Mouse (Mus musculus) limb, embryonic 15.5 days (tissue): ENCODE data around the gene Olfr470. TPM values are rescaled to one million over a fixed set of nuclear protein-coding genes. Genes with fewer than 3 reads are reported as not detected.
"Not testable (repeated sequence)": the region's sequence is repeated elsewhere in the genome, so short reads cannot be mapped to it uniquely, and the experiment has no call there.

Experiments used
- ATAC-seq: fragments of 200-750 bp; cut with Nextera tagmentation; 2 replicates; pipeline ENCODE4 v1.8.0; 2017; ENCODE audit warnings: low read depth, moderate TSS enrichment; ENCODE audit not compliant: insufficient number of reproducible peaks, low FRiP score, low TSS enrichment
- H3K27ac ChIP-seq: fragments of 300-500 bp; sonication (generic); 2 replicates; pipeline ENCODE4 v1.5.1; 2015; ENCODE audit warnings: moderate library complexity, mild to moderate bottlenecking, inconsistent platforms
- H3K27me3 ChIP-seq: fragments of 300-500 bp; sonication (generic); 2 replicates; pipeline ENCODE4 v1.6.1; 2015; ENCODE audit warnings: inconsistent platforms
- H3K36me3 ChIP-seq: fragments of 300-500 bp; sonication (generic); 2 replicates; pipeline ENCODE4 v1.6.1; 2015; ENCODE audit warnings: inconsistent platforms
- H3K4me1 ChIP-seq: fragments of 300-500 bp; sonication (generic); 2 replicates; pipeline ENCODE4 v1.6.1; 2015; ENCODE audit warnings: inconsistent platforms
- H3K4me2 ChIP-seq: fragments of 300-500 bp; sonication (generic); 2 replicates; pipeline ENCODE4 v1.6.1; 2015; ENCODE audit warnings: mild to moderate bottlenecking, inconsistent platforms
- H3K4me3 ChIP-seq: fragments of 300-500 bp; sonication (generic); 2 replicates; pipeline ENCODE4 v1.5.1; 2015; ENCODE audit warnings: mild to moderate bottlenecking, inconsistent platforms
- H3K9ac ChIP-seq: fragments of 300-500 bp; sonication (generic); 2 replicates; pipeline ENCODE4 v1.6.1; 2015; ENCODE audit warnings: inconsistent platforms
- H3K9me3 ChIP-seq: fragments of 300-500 bp; sonication (generic); 2 replicates; pipeline ENCODE4 v1.6.1; 2016; ENCODE audit warnings: inconsistent platforms
- WGBS: fragments of 180-500 bp; shearing (Covaris S2); methylation state at CpG from one replicate; pipeline ENCODE4 v1.1.7; 2015; 5-methylcytosine and 5-hydroxymethylcytosine counted together
- polyA plus RNA-seq: library from polyadenylated mRNA; unstranded; fragments of >200 nt; fragmentation: Nextera tagmentation; extraction: Ambion mirVana; gene quantifications from 2 replicates; pipeline ENCODE4 v1.2.1, GENCODE M21; 2015

The Olfr470 gene
- polyA plus RNA-seq: not detected in 2 replicates

GRCm38 (mm10) chr7:107847390-107847789 is at the start of gene Olfr470:
Olfr470 (minus strand) TSS chr7:107847490.
- H3K27me3 ChIP-seq, H3K9ac ChIP-seq: not testable (repeated sequence)
- WGBS: 87% methylated on average over 1 of the region's 1 CpGs

GRCm38 (mm10) chr7:107841719-107842118 is 5.6 kb downstream of the Olfr470 start:
- WGBS: 74% methylated on average over 1 of the region's 1 CpGs
- ATAC-seq: no peak
- Histone ChIP-seq H3K4me1 (no peaks in the 10 kb centered on the region), H3K27me3 (no peaks in the 10 kb centered on the region), H3K4me3 (no peak overlapping the region), H3K36me3 (no peaks in the 10 kb centered on the region), H3K9ac (no peak overlapping the region), H3K4me2 (no peak overlapping the region), H3K9me3 (no peaks in the 10 kb centered on the region), H3K27ac (no peak overlapping the region)

More at GRCm38 (mm10) chr7:107847390-107847789, at the start of gene Olfr470:
- H3K4me2 ChIP-seq, H3K4me1 ChIP-seq, H3K27ac ChIP-seq, H3K4me3 ChIP-seq, H3K36me3 ChIP-seq, ATAC-seq, H3K9me3 ChIP-seq: not testable (repeated sequence)

DNA sequence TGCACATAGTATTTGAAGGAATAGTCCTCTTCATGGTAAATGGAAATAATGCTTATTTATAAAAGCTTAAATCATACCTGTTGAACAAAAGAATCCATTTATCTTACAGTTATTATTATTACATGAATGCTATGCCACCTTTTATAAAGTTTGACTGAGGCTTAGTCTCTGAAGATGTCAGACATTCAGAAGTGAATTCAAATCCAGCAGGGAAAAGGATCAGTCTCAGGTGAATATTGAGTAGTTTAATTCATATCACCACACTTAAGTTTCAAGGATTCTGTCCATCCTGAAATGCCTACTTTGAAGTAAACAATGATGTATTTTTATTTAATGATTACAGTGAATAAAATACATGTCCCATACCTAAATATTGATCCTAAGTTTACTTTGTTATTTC is 21.8 kb downstream of the Olfr470 start, which contains the start of gene Olfr469:
TSS of gene Olfr469 (minus strand) at position 101 of the 400 bp plus-strand sequence.
- not testable (repeated sequence) for H3K9me3 ChIP-seq, H3K27ac ChIP-seq, H3K4me1 ChIP-seq, H3K9ac ChIP-seq, ATAC-seq, H3K4me3 ChIP-seq, H3K27me3 ChIP-seq, H3K4me2 ChIP-seq, H3K36me3 ChIP-seq

- H3K9me3 ChIP-seq, H3K36me3 ChIP-seq, ATAC-seq, H3K4me3 ChIP-seq, H3K4me2 ChIP-seq, H3K9ac ChIP-seq, H3K27me3 ChIP-seq, H3K27ac ChIP-seq, H3K4me1 ChIP-seq: not testable (repeated sequence)
- 64% methylated on average over 2 of the region's 2 CpGs for WGBS
Measured at GRCm38 (mm10) chr7:107823867-107824266, 23.4 kb downstream of the Olfr470 start.

DNA sequence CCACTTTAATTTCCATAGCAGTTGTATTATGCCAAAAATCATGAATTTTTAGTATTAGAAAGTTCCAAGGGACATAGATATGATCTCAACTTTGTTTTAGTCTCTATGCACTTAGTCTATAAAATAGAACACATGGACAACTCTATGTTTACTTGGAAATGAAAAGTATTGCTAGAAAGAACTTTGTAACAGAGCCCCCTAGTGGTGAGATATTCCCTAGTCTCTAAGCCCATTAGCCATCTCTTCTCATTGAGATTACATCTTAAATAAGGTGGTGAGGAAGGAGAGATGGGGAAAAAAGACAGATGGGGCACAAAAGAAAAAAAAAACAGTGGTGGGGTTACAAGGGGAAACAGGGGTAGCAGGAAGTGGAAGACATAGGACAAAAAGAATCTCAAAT is 27.8 kb downstream of the Olfr470 start:
- no peaks in the 10 kb centered on the region for H3K27me3 ChIP-seq
- H3K9ac ChIP-seq: no peak overlapping the region
- no peaks in the 10 kb centered on the region for H3K4me1 ChIP-seq
- H3K4me2 ChIP-seq: no peak overlapping the region
- no peak overlapping the region for H3K27ac ChIP-seq
- H3K4me3 ChIP-seq: no peak overlapping the region
- H3K9me3 ChIP-seq: no peaks in the 10 kb centered on the region
- H3K36me3 ChIP-seq: no peaks in the 10 kb centered on the region
- ATAC-seq: no peak

DNA sequence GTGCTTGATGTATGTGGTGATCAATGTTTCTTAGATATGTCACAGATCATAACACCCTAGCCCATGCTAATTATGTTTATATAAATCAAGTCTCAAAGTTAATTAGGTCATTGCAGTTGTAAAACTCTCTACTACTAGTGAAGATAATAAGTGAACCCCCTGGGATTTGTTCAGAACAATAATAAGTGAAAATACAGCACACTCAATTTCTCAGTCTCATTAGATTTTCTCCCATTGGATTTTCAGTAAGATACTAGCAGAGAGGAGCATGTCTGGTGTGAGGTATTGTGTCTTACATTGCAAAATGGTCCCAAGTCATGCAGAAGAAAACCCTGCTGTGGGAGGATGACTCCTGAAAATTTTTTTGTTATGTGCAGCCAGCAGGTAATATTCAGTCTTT is 35.3 kb downstream of the Olfr470 start, which contains the start of gene Olfr467:
TSS of gene Olfr467 (plus strand) at position 301 of the 400 bp plus-strand sequence.
- no peak within 1 kb of the TSS for H3K4me3 ChIP-seq
- H3K4me1 ChIP-seq: no peaks in the 10 kb centered on the region
- H3K36me3 ChIP-seq: no peaks in the 10 kb centered on the region
- no peak for ATAC-seq
- no peak within 1 kb of the TSS for H3K27ac ChIP-seq
- no peak within 1 kb of the TSS for H3K9ac ChIP-seq
- H3K27me3 ChIP-seq: no peaks in the 10 kb centered on the region
- no peak within 1 kb of the TSS for H3K4me2 ChIP-seq
- no peaks in the 10 kb centered on the region for H3K9me3 ChIP-seq

GRCm38 (mm10) chr7:107802138-107802537 is 45.2 kb downstream of the Olfr470 start:
- no peak overlapping the region for H3K4me3 ChIP-seq
- H3K9ac ChIP-seq: no peak overlapping the region
- peaks cover 2% of the 10 kb centered on the region; the same call in 1 of the 2 replicates for H3K4me1 ChIP-seq
- H3K36me3 ChIP-seq: no peaks in the 10 kb centered on the region
- WGBS: 33% methylated on average over 3 of the region's 3 CpGs
- ATAC-seq: no peak
- no peaks in the 10 kb centered on the region for H3K9me3 ChIP-seq
- H3K27ac ChIP-seq: peak overlapping the region; percentile 35; the same call in 1 of the 2 replicates
- H3K27me3 ChIP-seq: no peaks in the 10 kb centered on the region
- H3K4me2 ChIP-seq: no peak overlapping the region

GRCm38 (mm10) chr7:107801108-107801507 is 46.2 kb downstream of the Olfr470 start, which contains the start of gene Ovch2:
Ovch2 (minus strand) TSS chr7:107801208.
- ATAC-seq: no peak
- peak within 1 kb of the TSS; percentile 35; the same call in 1 of the 2 replicates for H3K27ac ChIP-seq
- H3K36me3 ChIP-seq: no peaks in the 10 kb centered on the region
- H3K4me3 ChIP-seq: no peak within 1 kb of the TSS
- H3K27me3 ChIP-seq: no peaks in the 10 kb centered on the region
- WGBS: 87% methylated on average over 2 of the region's 2 CpGs
- peaks cover 2% of the 10 kb centered on the region; the same call in 1 of the 2 replicates for H3K4me1 ChIP-seq
- H3K9me3 ChIP-seq: no peaks in the 10 kb centered on the region
- no peak within 1 kb of the TSS for H3K9ac ChIP-seq
- H3K4me2 ChIP-seq: no peak within 1 kb of the TSS

GRCm38 (mm10) chr7:107796500-107796899 is 50.8 kb downstream of the Olfr470 start:
- Histone ChIP-seq H3K4me2 (no peak overlapping the region), H3K4me1 (no peaks in the 10 kb centered on the region), H3K9me3 (no peaks in the 10 kb centered on the region), H3K4me3 (no peak overlapping the region), H3K36me3 (no peaks in the 10 kb centered on the region), H3K9ac (no peak overlapping the region), H3K27me3 (no peaks in the 10 kb centered on the region), H3K27ac (no peak overlapping the region)
- no peak for ATAC-seq
- WGBS: 83% methylated on average over 2 of the region's 2 CpGs

Other genes starting within 250 kb of the Olfr470 start
- gene 5330417H12Rik, start 222.3 kb downstream of the Olfr470 start, polyA plus RNA-seq: not detected in 2 replicates
- gene Cyb5r2, start 89.5 kb downstream of the Olfr470 start, polyA plus RNA-seq: 0.42 and 0.46 TPM in 2 replicates
- not detected in 2 replicates for gene Ovch2, start 46.3 kb downstream of the Olfr470 start, polyA plus RNA-seq
- not detected in 2 replicates for gene Olfr467, start 35.2 kb downstream of the Olfr470 start, polyA plus RNA-seq
- gene Olfr469, start 21.9 kb downstream of the Olfr470 start, polyA plus RNA-seq: not detected in 2 replicates
- gene Olfr472, start 50.4 kb upstream of the Olfr470 start, polyA plus RNA-seq: not detected in 2 replicates
- gene Olfr473, start 83.0 kb upstream of the Olfr470 start, polyA plus RNA-seq: not detected in 2 replicates
- not detected in 2 replicates for gene Olfr474, start 107.2 kb upstream of the Olfr470 start, polyA plus RNA-seq
- gene Olfr476, start 117.3 kb upstream of the Olfr470 start, polyA plus RNA-seq: not detected in 2 replicates
- gene Olfr477, start 139.2 kb upstream of the Olfr470 start, polyA plus RNA-seq: not detected in 2 replicates
- gene Olfr478, start 186.5 kb upstream of the Olfr470 start, polyA plus RNA-seq: not detected in 2 replicates
- not detected in 2 replicates for gene Olfr479, start 203.2 kb upstream of the Olfr470 start, polyA plus RNA-seq
- gene Olfr480, start 219.9 kb upstream of the Olfr470 start, polyA plus RNA-seq: not detected in 2 replicates
- not detected in 2 replicates for gene Olfr481, start 232.4 kb upstream of the Olfr470 start, polyA plus RNA-seq